Mouse (Mus musculus) heart, postnatal 0 days (tissue): ENCODE results near the gene a. TPM values are rescaled to one million over a fixed set of nuclear protein-coding genes. Genes with fewer than 3 reads are reported as not detected.

ENCODE experiments used
- ATAC-seq: fragments of 200-750 bp; cut with Nextera tagmentation; 2 replicates; pipeline ENCODE4 v1.8.0; 2017; ENCODE audit warnings: low read depth, moderate number of reproducible peaks, moderate library complexity; ENCODE audit not compliant: insufficient read depth
- DNase-seq: peaks from one replicate; pipeline ENCODE4 v3.0.0-alpha.2; 2016; ENCODE audit warnings: low spot score
- H3K27ac ChIP-seq: fragments of 300-500 bp; sonication (generic); 2 replicates; pipeline ENCODE4 v1.5.1; 2014; ENCODE audit warnings: low read depth, mild to moderate bottlenecking
- H3K27me3 ChIP-seq: fragments of 300-500 bp; sonication (generic); 2 replicates; pipeline ENCODE4 v1.6.1; 2014; ENCODE audit warnings: low read length, mixed read lengths; ENCODE audit not compliant: control insufficient read depth, insufficient read depth
- H3K36me3 ChIP-seq: fragments of 300-500 bp; sonication (generic); replicated peaks from 2 replicates; pipeline ENCODE4 v1.6.1; 2014; ENCODE audit warnings: low read length, mixed read lengths; ENCODE audit not compliant: control insufficient read depth, insufficient read depth
- H3K4me1 ChIP-seq: fragments of 300-500 bp; sonication (generic); 2 replicates; pipeline ENCODE4 v1.6.1; 2014; ENCODE audit warnings: antibody characterized with exemption; ENCODE audit not compliant: control insufficient read depth, insufficient read depth
- H3K4me2 ChIP-seq: fragments of 300-500 bp; sonication (generic); 2 replicates; pipeline ENCODE4 v1.6.1; 2014; ENCODE audit warnings: low read depth, mild to moderate bottlenecking, low read length, moderate library complexity
- H3K4me3 ChIP-seq: fragments of 300-500 bp; sonication (generic); 2 replicates; pipeline ENCODE4 v1.5.1; 2014; ENCODE audit warnings: low read depth, low read length
- H3K9ac ChIP-seq: fragments of 300-500 bp; sonication (generic); replicated peaks from 2 replicates; pipeline ENCODE4 v1.6.1; 2014; ENCODE audit warnings: low read depth, low read length, mixed read lengths
- H3K9me3 ChIP-seq: fragments of 300-500 bp; sonication (generic); replicated peaks from 2 replicates; pipeline ENCODE4 v1.6.1; 2016; ENCODE audit warnings: low read length; ENCODE audit not compliant: control insufficient read depth
- CTCF ChIP-seq: IDR thresholded peaks from 2 replicates; pipeline ENCODE4 v1.5.1; 2016; ENCODE audit warnings: antibody characterized with exemption, control low read depth, low read depth
- EP300 ChIP-seq: IDR thresholded peaks from 2 replicates; pipeline ENCODE4 v1.6.1; 2016; ENCODE audit warnings: antibody characterized with exemption, low read depth
- WGBS: fragments of 180-500 bp; shearing (Covaris S2); extraction: QIAGEN DNeasy Blood & Tissue Kit; methylation state at CpG from one replicate; pipeline ENCODE4 v1.1.7; 2014; 5-methylcytosine and 5-hydroxymethylcytosine counted together
- polyA plus RNA-seq: library from polyadenylated mRNA; unstranded; fragments of >200 nt; fragmentation: Nextera tagmentation; extraction: Ambion mirVana; gene quantifications from 2 replicates; pipeline ENCODE4 v1.2.1, GENCODE M21; 2015
- total RNA-seq: library from RNA; depleted of rRNA; stranded (reverse); fragments of >200 nt; gene quantifications from 2 replicates; pipeline ENCODE4 v1.2.3, GENCODE M21; 2014; ENCODE audit warnings: low replicate concordance

The a gene
- total and polyA plus RNA-seq, 2 experiments from 2014 or later, result not detected

DNA sequence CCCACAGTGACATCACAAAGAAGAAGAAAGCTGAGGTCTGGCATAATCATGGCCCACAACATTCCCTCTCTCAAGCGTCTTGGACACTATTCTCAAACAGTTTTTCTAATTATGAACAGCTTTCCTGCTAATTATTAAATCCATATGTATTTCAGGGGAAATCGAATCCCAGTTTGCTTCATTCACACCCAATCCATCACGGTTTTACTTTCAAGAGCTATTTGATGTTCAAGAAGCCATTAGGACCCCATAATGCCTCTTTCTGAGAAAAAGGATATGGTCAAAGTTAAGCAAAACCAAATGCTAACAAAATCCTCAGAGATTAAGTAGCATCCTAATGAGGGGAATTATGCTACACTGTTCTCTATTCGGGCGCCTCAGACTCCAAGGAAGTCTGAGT, 181.8 kb downstream of the a start:
- Histone ChIP-seq H3K9ac (no peak overlapping the region), H3K9me3 (no peaks in the 10 kb centered on the region), H3K4me1 (0 out of 2 replicates have a peak, but pooled peaks cover 9% of the 10 kb centered on the region), H3K4me3 (no peak overlapping the region), H3K4me2 (no peak overlapping the region), H3K27me3 (peaks cover 7% of the 10 kb centered on the region; the same call in 1 of the 2 replicates), H3K27ac (no peak overlapping the region), H3K36me3 (no peaks in the 10 kb centered on the region)
- ATAC-seq (no peak), DNase-seq (no peak)
- WGBS, result 86% methylated on average over 5 of the region's 5 CpGs
- TF ChIP-seq CTCF, result no peak
- no peak for TF ChIP-seq EP300

- Histone ChIP-seq H3K27me3 (no peaks in the 10 kb centered on the region), H3K9ac (no peak overlapping the region), H3K36me3 (no peaks in the 10 kb centered on the region), H3K4me3 (no peak overlapping the region), H3K4me1 (no peaks in the 10 kb centered on the region), H3K9me3 (no peaks in the 10 kb centered on the region), H3K4me2 (no peak overlapping the region), H3K27ac (no peak overlapping the region)
- TF ChIP-seq CTCF (no peak), EP300 (no peak)
- ATAC-seq (no peak), DNase-seq (no peak)
- 67% methylated on average over 1 of the region's 1 CpGs for WGBS
Measured at GRCm38 (mm10) chr2:154986609-154987008, 195.4 kb downstream of the a start.

- no peak overlapping the region for H3K27ac ChIP-seq
- DNase-seq, result no peak
- no peak overlapping the region for H3K9ac ChIP-seq
- no peaks in the 10 kb centered on the region for H3K4me1 ChIP-seq
- no peak for ATAC-seq
- no peaks in the 10 kb centered on the region for H3K9me3 ChIP-seq
- no peaks in the 10 kb centered on the region for H3K36me3 ChIP-seq
- 54% methylated on average over 8 of the region's 8 CpGs for WGBS
- TF ChIP-seq CTCF (no peak), EP300 (no peak)
- H3K4me3 ChIP-seq, result no peak overlapping the region
- peaks cover 3% of the 10 kb centered on the region; the same call in 1 of the 2 replicates for H3K27me3 ChIP-seq
- H3K4me2 ChIP-seq, result no peak overlapping the region
Measured at GRCm38 (mm10) chr2:154991411-154991810, 200.2 kb downstream of the a start.

DNA sequence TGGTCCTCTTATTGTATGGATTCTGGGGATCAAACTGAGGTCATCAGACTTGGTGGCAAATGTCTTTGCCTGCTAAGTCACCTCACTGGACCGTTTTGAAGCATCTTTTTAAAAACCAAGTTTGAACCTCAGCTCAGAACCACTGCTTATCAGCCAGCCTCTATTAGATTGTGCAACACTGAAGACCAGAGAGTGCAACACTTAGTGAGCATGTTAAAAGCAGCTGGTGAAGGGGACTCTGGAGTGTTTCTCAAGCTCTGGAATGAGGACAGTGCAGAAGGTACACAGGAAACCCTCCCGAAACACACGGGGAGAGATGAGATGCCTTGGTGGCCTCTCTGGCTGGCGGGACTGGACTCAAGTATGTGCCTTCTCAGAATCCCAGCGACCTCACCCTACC, 200.9 kb downstream of the a start:
- Histone ChIP-seq H3K4me3 (no peak overlapping the region), H3K27me3 (peaks cover 3% of the 10 kb centered on the region; the same call in 1 of the 2 replicates), H3K36me3 (no peaks in the 10 kb centered on the region), H3K27ac (no peak overlapping the region), H3K9me3 (no peaks in the 10 kb centered on the region), H3K4me2 (no peak overlapping the region), H3K4me1 (no peaks in the 10 kb centered on the region), H3K9ac (no peak overlapping the region)
- TF ChIP-seq EP300, result no peak
- TF ChIP-seq CTCF, result no peak
- ATAC-seq (no peak), DNase-seq (no peak)
- WGBS, result 68% methylated on average over 5 of the region's 5 CpGs

DNA sequence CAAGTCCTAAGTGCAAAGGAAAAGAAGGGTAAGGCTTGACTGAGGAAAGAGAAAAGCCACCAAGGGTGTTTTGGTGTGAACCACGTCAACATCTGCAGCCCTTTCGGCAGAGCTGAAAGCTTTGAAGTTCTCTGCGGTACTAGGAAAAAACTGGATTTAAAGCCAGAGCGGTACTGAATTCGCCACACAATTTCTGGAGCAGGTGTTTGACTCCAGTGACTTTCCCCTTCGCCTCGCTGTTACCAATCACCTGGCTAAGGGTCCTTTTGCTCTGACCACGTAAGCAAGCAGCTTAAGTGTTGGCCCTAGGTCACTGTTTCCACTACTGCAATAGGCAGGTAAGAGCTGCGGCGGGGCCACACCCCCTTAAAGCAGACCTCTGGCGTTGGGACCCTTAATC, 214.3 kb downstream of the a start:
- Histone ChIP-seq H3K9ac (no peak overlapping the region), H3K27ac (no peak overlapping the region), H3K27me3 (no peaks in the 10 kb centered on the region), H3K36me3 (no peaks in the 10 kb centered on the region), H3K4me2 (no peak overlapping the region), H3K4me3 (no peak overlapping the region), H3K4me1 (no peaks in the 10 kb centered on the region), H3K9me3 (no peaks in the 10 kb centered on the region)
- DNase-seq (no peak), ATAC-seq (no peak)
- WGBS, result 87% methylated on average over 11 of the region's 11 CpGs
- TF ChIP-seq EP300, result no peak
- TF ChIP-seq CTCF, result no peak

DNA sequence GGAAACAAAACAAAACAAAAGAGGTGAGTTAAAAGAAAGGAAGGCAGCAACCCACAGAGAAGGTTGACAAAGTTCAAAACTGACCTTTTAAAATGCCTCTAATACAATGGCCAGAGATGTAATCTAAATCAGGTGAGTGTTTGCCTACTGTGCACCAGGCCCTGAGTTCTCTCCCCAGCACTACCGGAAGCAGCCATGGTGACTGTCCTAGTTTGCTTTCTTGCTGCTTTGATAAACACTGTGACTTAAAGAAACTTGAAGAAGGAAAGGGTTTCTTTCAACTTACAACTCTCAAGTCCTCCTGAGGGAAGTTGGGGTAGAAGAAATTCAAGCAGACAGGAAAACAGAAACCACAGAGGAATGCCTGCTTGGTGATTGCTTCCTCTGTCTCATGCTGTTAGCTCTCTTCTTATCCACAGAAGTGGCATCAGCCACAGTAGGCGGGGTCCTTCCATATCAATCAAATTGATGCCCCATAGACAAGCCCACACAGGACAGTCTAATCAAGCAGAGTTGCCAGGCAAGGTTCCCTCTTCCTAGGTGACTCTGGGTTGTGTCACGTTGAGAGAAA, 220.0 kb downstream of the a start:
- TF ChIP-seq CTCF (no peak), EP300 (no peak)
- Histone ChIP-seq H3K27ac (no peak overlapping the region), H3K9ac (no peak overlapping the region), H3K4me1 (no peaks in the 10 kb centered on the region), H3K27me3 (peaks cover 10% of the 10 kb centered on the region; the same call in 1 of the 2 replicates), H3K4me2 (no peak overlapping the region), H3K4me3 (no peak overlapping the region), H3K9me3 (no peaks in the 10 kb centered on the region), H3K36me3 (no peaks in the 10 kb centered on the region)
- WGBS, result 39% methylated on average over 3 of the region's 3 CpGs
- no peak for ATAC-seq
- DNase-seq, result no peak
